Mouse (Mus musculus) hindbrain, embryonic 11.5 days (tissue): Measurements from ENCODE around the gene Ap1b1. TPM values are rescaled to one million over a fixed set of nuclear protein-coding genes. Genes with fewer than 3 reads are reported as not detected.

Experiments used
- ATAC-seq: fragments of 200-750 bp; cut with Nextera tagmentation; 2 replicates; pipeline ENCODE4 v1.8.0; 2017; ENCODE audit warnings: mild to moderate bottlenecking, moderate TSS enrichment, moderate library complexity; ENCODE audit not compliant: low FRiP score
- DNase-seq: peaks from one replicate; pipeline ENCODE4 v3.0.0-alpha.2; 2015; ENCODE audit warnings: low spot score
- H3K27ac ChIP-seq: fragments of 300-500 bp; sonication (generic); 2 replicates; pipeline ENCODE4 v1.5.1; 2014; ENCODE audit warnings: mild to moderate bottlenecking, low read depth, low read length
- H3K27me3 ChIP-seq: fragments of 300-500 bp; sonication (generic); 2 replicates; pipeline ENCODE4 v1.6.1; 2014; ENCODE audit warnings: mild to moderate bottlenecking, low read length, moderate library complexity, mixed read lengths; ENCODE audit not compliant: control insufficient read depth, insufficient read depth
- H3K36me3 ChIP-seq: fragments of 300-500 bp; sonication (generic); 2 replicates; pipeline ENCODE4 v1.6.1; 2014; ENCODE audit warnings: mild to moderate bottlenecking, low read length, moderate library complexity, mixed read lengths; ENCODE audit not compliant: control insufficient read depth, insufficient read depth
- H3K4me1 ChIP-seq: fragments of 300-500 bp; sonication (generic); replicated peaks from 2 replicates; pipeline ENCODE4 v1.6.1; 2014; ENCODE audit warnings: low read length, mixed read lengths; ENCODE audit not compliant: control insufficient read depth, insufficient read depth
- H3K4me2 ChIP-seq: fragments of 300-500 bp; sonication (generic); replicated peaks from 2 replicates; pipeline ENCODE4 v1.6.1; 2014; ENCODE audit warnings: mild to moderate bottlenecking, low read depth, low read length
- H3K4me3 ChIP-seq: fragments of 300-500 bp; sonication (generic); 2 replicates; pipeline ENCODE4 v1.5.1; 2014; ENCODE audit warnings: low read depth, low read length
- H3K9ac ChIP-seq: fragments of 300-500 bp; sonication (generic); 2 replicates; pipeline ENCODE4 v1.6.1; 2014; ENCODE audit warnings: low read depth, low read length
- H3K9me3 ChIP-seq: fragments of 300-500 bp; sonication (generic); 2 replicates; pipeline ENCODE4 v1.6.1; 2016; ENCODE audit warnings: low read length; ENCODE audit not compliant: control insufficient read depth
- WGBS: fragments of 180-500 bp; shearing (Covaris S2); extraction: QIAGEN DNeasy Blood & Tissue Kit; methylation state at CpG from one replicate; pipeline ENCODE4 v1.1.7; 2014; 5-methylcytosine and 5-hydroxymethylcytosine counted together
- polyA plus RNA-seq: library from polyadenylated mRNA; unstranded; fragments of >200 nt; fragmentation: Nextera tagmentation; extraction: Ambion mirVana; gene quantifications from 2 replicates; pipeline ENCODE4 v1.2.1, GENCODE M21; 2014

Gene Ap1b1
- polyA plus RNA-seq, 1 experiment from 2014 or later: 60.7 TPM

- Histone ChIP-seq H3K9me3 (no peaks in the 10 kb centered on the region), H3K9ac (no peak overlapping the region), H3K27me3 (no peaks in the 10 kb centered on the region), H3K36me3 (no peaks in the 10 kb centered on the region; the same call in 1 of the 2 replicates), H3K4me1 (no peaks in the 10 kb centered on the region), H3K27ac (no peak overlapping the region), H3K4me3 (no peak overlapping the region), H3K4me2 (no peak overlapping the region)
- 89% methylated on average over 1 of the region's 1 CpGs for WGBS
- ATAC-seq (no peak), DNase-seq (no peak)
Observed at GRCm38 (mm10) chr11:5010205-5010604, 23.6 kb downstream of the Ap1b1 start.

- Histone ChIP-seq H3K27ac (no peak overlapping the region), H3K4me1 (no peaks in the 10 kb centered on the region), H3K9ac (no peak overlapping the region), H3K27me3 (no peaks in the 10 kb centered on the region), H3K4me3 (no peak overlapping the region), H3K4me2 (no peak overlapping the region), H3K36me3 (no peaks in the 10 kb centered on the region; the same call in 1 of the 2 replicates), H3K9me3 (no peaks in the 10 kb centered on the region)
- 69% methylated on average over 1 of the region's 1 CpGs for WGBS
- DNase-seq (no peak), ATAC-seq (no peak)
Observed at GRCm38 (mm10) chr11:5011480-5011879, 24.9 kb downstream of the Ap1b1 start.

GRCm38 (mm10) chr11:5012213-5012715, 25.6 kb downstream of the Ap1b1 start:
- Histone ChIP-seq H3K4me2 (no peak overlapping the region), H3K27me3 (no peaks in the 10 kb centered on the region), H3K27ac (no peak overlapping the region), H3K9me3 (no peaks in the 10 kb centered on the region), H3K36me3 (peaks cover 3% of the 10 kb centered on the region; the same call in 1 of the 2 replicates), H3K4me3 (no peak overlapping the region), H3K9ac (no peak overlapping the region), H3K4me1 (no peaks in the 10 kb centered on the region)
- 83% methylated on average over 5 of the region's 5 CpGs for WGBS
- ATAC-seq (no peak), DNase-seq (no peak)

- H3K9me3 ChIP-seq: no peaks in the 10 kb centered on the region
Observed at GRCm38 (mm10) chr11:5015720-5016119, 29.1 kb downstream of the Ap1b1 start.

GRCm38 (mm10) chr11:5016286-5016685, 29.7 kb downstream of the Ap1b1 start:
- no peak for DNase-seq

More at GRCm38 (mm10) chr11:5015720-5016119, 29.1 kb downstream of the Ap1b1 start:
- Histone ChIP-seq H3K4me1 (no peaks in the 10 kb centered on the region), H3K4me3 (no peak overlapping the region), H3K4me2 (no peak overlapping the region), H3K27me3 (no peaks in the 10 kb centered on the region), H3K36me3 (peaks cover 13% of the 10 kb centered on the region), H3K9ac (no peak overlapping the region), H3K27ac (no peak overlapping the region)
- peak; percentile 39 for DNase-seq
- no peak for ATAC-seq
- WGBS: 65% methylated on average over 2 of the region's 2 CpGs

GRCm38 (mm10) chr11:5017506-5017905, 30.9 kb downstream of the Ap1b1 start:
- peaks cover 13% of the 10 kb centered on the region for H3K36me3 ChIP-seq
- no peaks in the 10 kb centered on the region for H3K27me3 ChIP-seq
- H3K4me1 ChIP-seq: no peaks in the 10 kb centered on the region
- H3K27ac ChIP-seq: no peak overlapping the region
- no peak overlapping the region for H3K4me2 ChIP-seq
- ATAC-seq (no peak), DNase-seq (peak; percentile 18)
- 76% methylated on average over 6 of the region's 6 CpGs for WGBS
- H3K9me3 ChIP-seq: no peaks in the 10 kb centered on the region
- H3K4me3 ChIP-seq: no peak overlapping the region
- H3K9ac ChIP-seq: no peak overlapping the region

More at GRCm38 (mm10) chr11:5016286-5016685, 29.7 kb downstream of the Ap1b1 start:
- Histone ChIP-seq H3K4me1 (no peaks in the 10 kb centered on the region), H3K36me3 (peaks cover 13% of the 10 kb centered on the region), H3K27me3 (no peaks in the 10 kb centered on the region), H3K9ac (no peak overlapping the region), H3K4me2 (no peak overlapping the region), H3K9me3 (no peaks in the 10 kb centered on the region), H3K27ac (no peak overlapping the region), H3K4me3 (no peak overlapping the region)
- no peak for ATAC-seq
- 89% methylated on average over 5 of the region's 5 CpGs for WGBS

GRCm38 (mm10) chr11:5025108-5025507, 38.5 kb downstream of the Ap1b1 start:
- Histone ChIP-seq H3K4me1 (no peaks in the 10 kb centered on the region), H3K4me2 (no peak overlapping the region), H3K4me3 (no peak overlapping the region), H3K36me3 (peaks cover 3% of the 10 kb centered on the region; the same call in 1 of the 2 replicates), H3K9ac (no peak overlapping the region), H3K9me3 (no peaks in the 10 kb centered on the region), H3K27me3 (no peaks in the 10 kb centered on the region), H3K27ac (no peak overlapping the region)
- ATAC-seq (no peak), DNase-seq (no peak)
- 93% methylated on average over 1 of the region's 1 CpGs for WGBS

- peaks cover 10% of the 10 kb centered on the region; the same call in 1 of the 2 replicates for H3K36me3 ChIP-seq
- H3K27me3 ChIP-seq: no peaks in the 10 kb centered on the region
- DNase-seq (no peak), ATAC-seq (no peak)
- H3K9ac ChIP-seq: no peak overlapping the region
- no peaks in the 10 kb centered on the region for H3K4me1 ChIP-seq
- H3K27ac ChIP-seq: no peak overlapping the region
- WGBS: 96% methylated on average over 7 of the region's 7 CpGs
- H3K4me2 ChIP-seq: no peak overlapping the region
- no peaks in the 10 kb centered on the region for H3K9me3 ChIP-seq
- no peak overlapping the region for H3K4me3 ChIP-seq
Observed at GRCm38 (mm10) chr11:5028228-5028627, 41.6 kb downstream of the Ap1b1 start.

- Histone ChIP-seq H3K9ac (no peak overlapping the region), H3K36me3 (peaks cover 15% of the 10 kb centered on the region; the same call in 1 of the 2 replicates), H3K4me2 (no peak overlapping the region), H3K9me3 (no peaks in the 10 kb centered on the region), H3K4me3 (no peak overlapping the region), H3K27me3 (no peaks in the 10 kb centered on the region), H3K27ac (no peak overlapping the region), H3K4me1 (no peaks in the 10 kb centered on the region)
- WGBS: 93% methylated on average over 10 of the region's 10 CpGs
- no peak for DNase-seq
- ATAC-seq: no peak
Observed at GRCm38 (mm10) chr11:5032706-5033105, 46.1 kb downstream of the Ap1b1 start.
